Mouse (Mus musculus): ENCODE data around the gene Polr1c.

- TF ChIP-seq CTCF (conservative IDR thresholded peaks at IDR 0.05; ENCODE audit: insufficient read depth, insufficient read length, low read depth, low read length) (no peak), POLR2A (IDR thresholded peaks at IDR 0.05; ENCODE audit: low read depth, low read length) (no peak)
Observed at GRCm38 (mm10) chr17:46253452-46254084, 5.7 kb upstream of the Polr1c start, which contains the start of gene Lrrc73.
